Mouse (Mus musculus): ENCODE measurements around the gene Fam49a.
A peak's percentile ranks its signal among the peaks of the same experiment; 100 is the strongest.

Fam49a gene

DNA sequence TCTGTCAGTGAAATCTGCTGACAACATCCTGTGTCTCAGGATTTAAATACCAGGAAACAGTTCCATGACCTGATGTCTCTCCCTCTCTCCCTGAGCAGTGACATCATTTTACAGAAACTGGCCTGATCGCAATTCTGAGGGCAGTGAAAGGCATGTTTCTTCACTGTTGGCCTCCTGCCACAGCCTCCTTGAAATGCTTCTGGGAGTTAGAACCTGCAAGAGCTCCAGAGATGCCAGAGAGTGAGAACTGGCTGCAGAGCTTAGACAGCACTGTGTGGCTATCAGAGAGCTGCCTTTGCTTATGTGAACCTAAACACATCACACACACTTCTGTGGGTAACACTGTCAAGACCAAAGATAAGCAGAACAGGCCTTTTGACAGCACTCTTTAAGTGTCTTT, 94.5 kb downstream of the Fam49a start:
- DNase-seq (ENCODE audit: low spot score in 2 of 2), result peak in 1 of 2 experiments; percentile 28

DNA sequence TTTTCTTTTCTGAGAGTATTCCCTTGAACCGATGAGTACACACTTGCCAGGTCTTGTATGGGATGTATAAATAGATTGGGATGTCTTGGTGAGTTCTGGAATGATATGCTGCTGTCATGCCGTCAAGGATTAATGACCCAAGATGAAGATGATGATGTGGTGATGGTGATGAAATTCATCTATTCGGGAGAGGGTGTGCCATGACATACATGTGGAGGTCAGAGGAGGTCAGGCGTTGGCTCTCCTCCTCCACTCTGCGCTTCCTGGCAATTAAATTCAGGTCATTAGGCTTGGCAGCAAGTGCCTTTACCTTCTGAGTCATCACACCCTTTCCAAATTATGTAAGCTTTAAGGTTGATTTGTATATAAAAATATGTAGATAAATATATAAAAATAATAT, 95.0 kb downstream of the Fam49a start:
- DNase-seq (ENCODE audit: low spot score in 2 of 2), result no peak

DNA sequence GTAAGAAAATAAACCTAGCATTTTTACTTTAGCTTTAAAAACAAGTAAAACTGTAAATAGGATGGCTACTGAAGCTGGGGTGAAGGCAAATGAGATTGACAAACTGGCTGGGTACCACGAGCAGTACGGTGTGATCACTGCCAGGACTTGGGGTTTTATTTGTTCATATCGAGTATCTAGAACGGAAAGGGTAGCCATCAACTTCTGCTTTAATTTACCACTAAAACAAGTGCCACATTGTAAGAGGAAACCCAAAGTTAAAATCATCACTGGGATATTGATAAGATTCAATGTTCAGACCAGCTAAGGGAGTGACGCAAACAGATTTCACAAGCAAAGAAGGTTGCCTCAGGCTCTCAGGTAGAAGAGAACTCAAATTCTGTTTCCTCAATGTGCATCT, 98.0 kb downstream of the Fam49a start:
- DNase-seq (ENCODE audit: low spot score in 2 of 2), result no peak

DNA sequence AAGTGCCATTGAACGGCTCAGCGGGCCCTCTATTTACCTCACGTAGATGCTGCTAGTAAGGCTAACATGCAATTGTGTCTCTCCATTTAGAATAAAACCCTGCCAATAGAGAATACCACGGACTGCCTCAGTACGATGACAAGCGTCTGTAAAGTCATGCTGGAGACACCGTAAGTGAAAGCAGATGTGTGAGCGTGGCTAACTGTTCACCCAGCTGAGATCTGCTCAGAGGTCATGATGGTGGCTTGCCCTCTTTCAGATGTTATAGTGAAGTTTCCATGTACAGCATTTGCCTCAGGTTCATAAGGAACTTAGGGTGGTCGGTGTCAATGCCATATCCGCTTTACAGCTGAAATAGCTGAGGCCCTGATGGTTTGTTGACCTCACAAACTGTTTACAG, 100.4 kb downstream of the Fam49a start:
- DNase-seq (ENCODE audit: low spot score in 2 of 2), result no peak

DNA sequence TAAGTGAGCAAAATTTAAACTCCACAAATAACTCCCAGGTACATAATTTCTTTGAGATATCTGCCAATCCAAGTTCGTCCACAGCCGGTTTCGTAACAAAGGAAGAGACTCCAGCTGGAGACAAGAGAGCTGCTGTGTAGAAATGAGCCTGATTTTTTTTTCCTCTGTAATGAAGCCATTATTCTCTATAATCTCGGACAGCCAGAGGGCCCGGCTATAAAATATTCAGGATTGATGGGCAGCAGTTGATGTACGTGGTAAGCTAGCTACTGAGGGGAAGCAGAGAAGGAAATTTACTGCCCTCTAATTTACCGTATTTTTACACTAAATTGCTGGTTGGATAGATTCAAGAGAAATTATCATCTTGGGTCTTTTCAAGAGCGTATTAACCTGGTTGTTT, 102.3 kb downstream of the Fam49a start:
- DNase-seq (ENCODE audit: low spot score in 2 of 2), result no peak

DNA sequence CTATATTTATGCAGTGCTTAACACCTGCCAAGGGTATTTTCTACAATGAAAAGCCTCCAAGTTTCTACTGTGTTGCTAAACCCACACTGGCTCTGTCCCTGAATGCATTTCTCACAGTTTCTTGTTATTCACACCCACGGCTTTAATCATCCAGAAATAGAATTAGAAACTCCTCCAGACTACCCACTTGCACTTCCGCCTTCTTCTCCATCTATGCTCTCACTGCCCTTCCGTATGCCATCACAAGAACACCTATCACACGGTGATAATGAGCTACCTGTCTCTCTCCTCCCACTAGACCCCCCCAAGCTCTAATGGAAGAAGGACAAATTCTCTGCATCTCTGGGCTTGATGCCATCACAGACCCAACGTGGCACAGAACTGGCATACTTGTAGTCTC, 105.5 kb downstream of the Fam49a start:
- peak; percentile 65 to 69 for DNase-seq (ENCODE audit: low spot score in 2 of 2)

DNA sequence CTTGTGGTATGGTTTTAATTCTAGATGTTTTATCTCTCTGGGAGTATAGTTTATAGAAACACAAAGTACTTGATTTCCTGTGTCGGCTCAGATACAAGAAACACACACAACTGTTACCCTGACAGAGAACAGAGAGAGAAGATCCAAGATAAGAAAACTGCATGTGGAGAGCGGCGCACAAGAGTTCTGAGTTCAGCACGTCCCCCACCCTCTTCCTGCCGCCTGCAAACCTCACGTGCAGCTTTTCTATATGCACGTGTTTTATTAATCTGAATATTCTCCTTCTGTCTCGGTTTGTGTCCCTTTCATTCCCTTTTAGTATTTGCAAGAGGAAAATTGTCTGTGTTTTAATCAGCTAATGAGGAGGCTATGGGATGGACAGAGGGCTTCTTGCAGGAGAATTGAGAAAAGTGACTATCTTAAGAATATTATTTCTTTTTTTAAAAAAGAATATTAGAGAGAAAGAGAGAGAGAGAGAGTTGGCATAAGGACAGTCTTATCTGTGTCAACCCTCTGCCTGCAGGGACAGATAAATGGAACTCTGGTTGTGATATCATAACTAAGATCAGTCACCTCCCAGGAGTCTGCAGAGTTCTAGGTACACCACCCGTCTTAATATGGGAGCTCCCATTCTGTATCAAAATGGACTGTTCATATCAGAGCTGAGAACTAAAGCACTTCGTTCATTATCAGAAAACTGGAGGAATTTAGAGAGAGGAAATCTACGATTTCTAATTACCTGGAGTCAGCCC, 111.3 kb downstream of the Fam49a start:
- no peak for DNase-seq (ENCODE audit: low spot score in 2 of 2)

DNA sequence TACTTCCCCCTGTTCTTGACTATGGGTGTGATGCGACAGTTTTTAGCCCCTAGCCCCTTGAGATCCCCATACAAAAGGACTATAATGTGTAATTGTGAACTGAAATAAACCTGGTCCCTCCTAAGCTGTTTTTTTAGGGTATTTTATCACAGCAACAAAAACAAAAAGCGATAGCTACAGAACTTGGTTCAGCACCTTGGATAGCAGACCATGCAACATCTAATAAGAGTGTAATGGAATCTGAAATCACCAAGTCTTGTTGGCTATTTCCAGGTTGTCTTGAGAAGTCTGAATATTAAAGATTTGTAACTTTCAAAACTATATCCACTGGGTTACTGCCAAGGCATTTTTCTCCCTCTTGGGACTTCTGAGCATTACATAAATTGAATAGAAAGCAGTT, 117.1 kb downstream of the Fam49a start:
- DNase-seq (ENCODE audit: low spot score in 2 of 2), result no peak

DNA sequence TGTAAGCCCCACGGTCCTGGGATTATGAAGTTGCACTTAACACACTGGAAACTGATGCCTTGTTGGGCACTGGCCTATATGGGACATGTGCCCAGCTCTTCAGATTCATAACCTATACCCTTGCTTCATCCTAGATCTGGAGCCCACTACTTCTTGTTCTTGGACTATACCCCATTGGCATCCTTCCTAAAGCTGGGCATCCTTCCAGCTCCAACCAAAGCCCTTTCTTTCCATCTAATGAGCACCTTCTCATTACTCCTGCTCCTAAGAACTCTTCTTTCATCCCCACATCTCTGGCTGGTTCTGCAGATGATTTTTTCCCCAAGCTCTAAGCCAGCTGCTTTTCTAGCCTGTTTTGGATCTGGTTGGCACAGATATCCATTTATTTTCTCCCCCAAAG, 127.3 kb downstream of the Fam49a start:
- no peak for DNase-seq (ENCODE audit: low spot score in 2 of 2)

DNA sequence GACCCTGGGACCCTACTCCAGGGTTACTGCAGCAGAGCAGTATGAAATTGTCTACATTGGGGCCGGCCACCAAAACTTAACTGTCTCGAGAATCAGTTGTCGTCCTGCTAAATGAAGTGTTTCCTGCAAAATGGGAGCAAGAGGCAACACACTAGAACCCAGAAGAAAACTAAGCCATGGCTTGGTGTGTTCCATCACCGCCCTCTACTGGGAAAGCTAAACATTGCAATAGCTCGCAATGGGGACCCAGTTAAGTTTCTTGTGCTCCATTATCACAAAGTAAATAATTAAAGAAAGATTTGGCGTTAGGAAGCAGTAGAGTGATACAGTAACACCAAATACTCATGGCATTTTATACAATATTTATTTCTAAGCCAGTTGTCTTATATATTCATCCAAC, 134.3 kb downstream of the Fam49a start:
- DNase-seq (ENCODE audit: low spot score in 2 of 2), result peak; percentile 13 to 74

DNA sequence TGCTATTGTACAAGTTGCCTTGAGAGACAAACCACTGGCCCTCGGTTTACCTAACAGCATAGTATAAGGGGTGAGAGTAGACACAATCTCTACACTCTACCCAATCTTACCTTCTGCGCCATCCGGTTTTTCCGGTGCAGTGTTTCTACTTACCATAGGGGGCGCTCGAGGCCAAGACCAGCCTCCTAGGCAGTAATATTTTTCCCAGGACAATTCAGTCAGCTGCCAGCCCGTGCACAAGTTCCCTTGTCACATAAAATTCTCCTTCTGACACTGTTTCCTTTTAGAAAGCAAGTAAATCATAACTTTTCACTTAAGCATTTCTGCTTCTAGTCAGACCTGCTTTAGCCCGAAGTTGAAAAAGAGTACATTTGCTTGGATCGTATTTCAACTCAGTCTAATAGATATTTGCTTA, 139.1 kb downstream of the Fam49a start:
- peak in 1 of 2 experiments; percentile 59 for DNase-seq (ENCODE audit: low spot score in 2 of 2)

DNA sequence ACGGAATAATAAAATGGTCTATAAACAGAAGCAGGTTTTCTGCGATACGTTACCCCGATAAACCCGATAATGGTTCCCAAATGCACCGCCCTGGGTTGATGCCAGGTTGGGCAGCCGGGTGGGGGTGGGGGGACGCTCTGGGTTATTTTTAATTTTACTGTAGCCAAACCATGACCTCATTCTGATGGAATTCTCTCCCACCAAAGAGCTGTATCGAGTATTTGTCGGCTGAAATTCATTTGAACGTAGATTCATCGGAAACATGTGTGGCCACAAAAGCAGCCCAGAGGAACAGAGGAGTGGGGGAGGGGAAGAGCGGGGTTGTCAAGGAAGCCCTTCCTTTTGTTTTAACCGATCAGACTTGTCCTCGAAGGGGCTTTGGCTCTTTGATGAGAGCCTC, 139.6 kb downstream of the Fam49a start:
- DNase-seq (ENCODE audit: low spot score in 2 of 2), result no peak

DNA sequence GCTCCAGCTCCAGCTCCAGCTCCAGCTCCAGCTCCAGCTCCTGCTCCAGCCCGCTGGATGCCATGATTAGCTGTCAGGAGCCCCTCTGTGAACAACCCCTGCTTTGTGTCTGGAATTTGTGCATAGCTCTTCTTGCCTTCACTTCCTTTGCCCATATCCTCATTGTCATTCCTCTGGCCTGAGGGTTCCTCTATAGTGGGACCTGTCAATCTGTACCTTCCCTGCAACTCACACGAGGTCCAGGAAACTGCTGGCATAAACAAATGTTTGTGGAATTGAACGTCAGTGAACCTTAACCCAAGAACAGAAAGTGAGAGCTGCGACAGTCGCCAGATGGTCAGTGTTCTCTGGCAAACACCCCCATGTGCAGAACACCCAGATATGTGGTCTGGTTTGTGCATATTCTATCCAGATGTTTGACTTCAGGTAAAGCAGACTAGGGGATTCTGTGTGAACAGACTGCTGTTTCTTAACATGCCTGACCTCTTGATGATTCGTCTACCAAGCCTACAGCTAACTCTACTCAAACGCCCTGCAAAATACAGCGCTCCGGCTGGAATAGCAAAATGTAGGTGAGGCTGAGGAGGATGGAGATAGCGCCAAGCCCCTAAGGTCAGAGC, 143.7 kb downstream of the Fam49a start:
- no peak for DNase-seq (ENCODE audit: low spot score in 2 of 2)

DNA sequence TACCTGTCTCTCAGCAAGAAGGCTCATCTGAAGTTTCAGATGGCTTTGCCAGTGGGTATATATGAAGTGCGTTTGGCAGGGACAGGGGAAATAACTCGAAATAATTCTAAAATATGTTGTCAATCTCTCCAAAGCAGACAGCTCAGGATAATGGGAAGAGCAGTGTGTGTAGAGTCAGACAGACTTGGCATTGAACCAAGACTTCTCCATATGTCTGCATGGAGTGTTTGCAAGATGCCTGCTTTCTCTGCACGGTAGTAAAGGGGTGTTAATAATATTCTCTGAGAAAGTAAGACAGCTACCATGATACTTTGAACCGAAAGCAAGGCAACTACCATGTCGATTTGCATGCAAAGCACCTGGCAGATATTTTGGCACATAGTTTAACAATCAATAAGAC, 147.1 kb downstream of the Fam49a start:
- DNase-seq (ENCODE audit: low spot score in 2 of 2), result no peak

DNA sequence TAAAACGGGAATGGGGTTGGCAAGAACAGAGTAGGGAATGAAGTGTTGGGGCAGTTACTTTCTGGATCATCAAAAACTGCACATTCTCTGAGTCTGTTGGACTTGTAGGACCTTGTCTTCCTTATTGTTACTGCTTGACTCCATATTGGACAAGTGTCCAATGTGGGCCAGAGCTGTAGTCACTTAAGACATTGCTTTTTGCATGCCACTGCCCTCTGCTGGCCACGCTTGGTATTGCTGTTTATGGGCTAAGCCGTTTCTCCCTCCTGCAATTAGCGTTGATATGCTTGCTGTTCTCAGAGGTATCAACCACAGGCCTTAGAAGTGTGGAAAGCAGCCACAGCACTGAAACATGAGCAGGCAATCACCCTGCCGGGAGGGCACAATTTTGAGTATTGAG, 150.7 kb downstream of the Fam49a start:
- peak; percentile 32 to 81 for DNase-seq (ENCODE audit: low spot score in 2 of 2)

DNA sequence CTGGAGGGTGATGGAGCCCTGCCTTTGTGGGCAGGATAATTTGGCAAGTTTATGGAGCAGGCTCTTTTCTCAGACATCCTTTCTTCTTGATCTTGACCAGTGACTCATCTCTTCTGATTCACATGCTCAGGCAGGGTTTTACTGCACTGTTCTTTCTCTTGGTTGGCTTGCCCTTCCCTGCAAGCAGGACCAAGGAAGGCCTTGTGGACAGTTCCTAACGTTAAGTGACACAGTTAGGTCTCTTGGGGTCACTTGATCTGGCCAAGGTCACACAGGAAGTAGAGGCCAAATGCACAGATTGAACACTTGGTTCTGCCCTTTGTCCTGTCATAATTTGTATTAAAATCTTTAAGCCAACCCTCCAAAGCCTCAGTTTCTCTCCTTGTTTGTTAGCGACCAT, 158.5 kb downstream of the Fam49a start:
- no peak for DNase-seq (ENCODE audit: low spot score in 2 of 2)

DNA sequence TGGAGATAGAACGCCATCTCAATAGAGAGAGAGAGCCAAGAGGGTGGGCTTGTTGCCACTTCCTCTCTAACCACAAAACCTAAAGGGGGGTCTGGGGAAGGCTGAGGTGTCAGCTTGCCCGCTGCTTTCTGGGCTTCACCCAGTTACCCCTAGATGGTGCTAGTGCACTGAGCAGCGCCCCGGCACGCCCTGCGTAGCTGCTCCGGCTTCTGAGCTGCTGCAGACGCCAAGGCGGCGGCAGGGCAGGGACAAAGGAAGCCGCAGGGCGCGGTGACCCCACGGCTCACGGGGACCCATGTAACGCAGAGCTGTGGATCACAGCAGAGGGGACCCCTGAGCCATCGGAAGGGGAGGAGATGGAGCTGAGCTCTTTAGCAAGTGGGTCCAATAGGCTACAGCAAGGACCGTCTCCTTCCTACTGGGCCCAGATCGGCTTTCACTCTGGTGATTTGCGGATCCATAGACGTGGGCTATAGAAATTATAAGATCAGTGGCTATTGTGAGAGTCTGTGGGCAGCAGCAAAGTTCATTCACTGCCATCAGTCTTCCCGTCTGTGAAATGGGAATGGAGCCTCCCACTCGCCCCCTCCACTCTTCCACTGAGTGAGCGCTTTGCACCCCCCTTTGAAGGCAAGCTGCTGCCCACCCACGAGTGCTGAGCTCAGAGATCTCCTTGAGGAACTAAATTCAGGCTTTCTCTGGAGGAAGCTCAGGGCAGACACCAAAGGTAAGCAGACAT, 159.1 kb downstream of the Fam49a start:
- peak; percentile 35 to 81 for DNase-seq (ENCODE audit: low spot score in 2 of 2)

DNA sequence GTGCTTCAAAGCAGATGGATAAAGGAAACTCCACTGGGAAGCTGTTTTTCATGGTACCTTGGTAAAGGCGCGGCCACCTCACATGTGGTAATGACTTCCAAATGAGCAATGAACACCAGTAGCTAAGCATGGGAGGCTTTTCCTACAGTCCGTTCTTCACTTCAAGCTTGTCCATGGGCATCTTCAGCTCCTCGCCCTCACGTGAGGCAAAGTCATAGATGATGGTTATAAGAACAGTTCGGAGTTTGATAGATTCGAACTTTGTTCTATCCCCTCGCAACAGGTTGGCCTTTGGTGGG, 159.6 kb downstream of the Fam49a start:
- no peak for DNase-seq (ENCODE audit: low spot score in 2 of 2)

DNA sequence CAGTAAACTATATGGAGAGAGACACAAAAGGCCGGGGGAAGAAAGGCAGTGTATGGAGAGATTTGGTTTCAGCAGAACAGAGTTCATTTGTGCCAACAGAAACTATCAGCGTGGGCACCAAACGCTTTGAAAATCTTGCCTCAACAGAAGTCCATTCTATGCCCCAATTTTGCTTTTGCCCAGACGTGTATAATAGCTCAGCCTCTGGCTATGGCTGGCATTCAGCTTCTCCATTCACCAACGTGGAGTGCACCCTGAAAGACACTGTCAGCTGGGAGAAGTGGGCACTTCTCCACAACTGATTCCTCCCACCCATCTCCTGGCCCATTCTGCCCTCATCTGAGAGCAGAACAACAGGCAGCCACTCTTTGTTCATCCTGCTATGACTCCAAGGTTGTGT, 163.2 kb downstream of the Fam49a start:
- no peak for DNase-seq (ENCODE audit: low spot score in 2 of 2)

DNA sequence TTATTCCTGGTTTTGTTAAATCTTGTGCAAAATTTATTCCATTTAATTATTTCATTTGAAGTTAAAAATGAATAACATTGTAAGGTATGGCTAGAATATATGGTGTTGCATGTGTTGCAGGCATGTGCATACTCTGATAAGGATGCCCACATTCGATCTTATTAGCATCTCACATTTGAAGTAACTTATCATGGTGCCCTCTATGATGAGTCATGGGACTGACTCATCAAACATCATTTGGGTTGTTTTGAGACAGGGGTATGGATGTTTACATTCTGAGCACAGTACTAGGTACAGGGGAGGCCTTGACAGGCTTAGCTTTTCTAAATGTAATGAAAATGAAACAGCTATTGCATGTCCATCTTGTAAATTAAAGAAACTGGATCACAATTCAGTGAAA, 165.3 kb downstream of the Fam49a start:
- DNase-seq (ENCODE audit: low spot score in 2 of 2), result no peak

DNA sequence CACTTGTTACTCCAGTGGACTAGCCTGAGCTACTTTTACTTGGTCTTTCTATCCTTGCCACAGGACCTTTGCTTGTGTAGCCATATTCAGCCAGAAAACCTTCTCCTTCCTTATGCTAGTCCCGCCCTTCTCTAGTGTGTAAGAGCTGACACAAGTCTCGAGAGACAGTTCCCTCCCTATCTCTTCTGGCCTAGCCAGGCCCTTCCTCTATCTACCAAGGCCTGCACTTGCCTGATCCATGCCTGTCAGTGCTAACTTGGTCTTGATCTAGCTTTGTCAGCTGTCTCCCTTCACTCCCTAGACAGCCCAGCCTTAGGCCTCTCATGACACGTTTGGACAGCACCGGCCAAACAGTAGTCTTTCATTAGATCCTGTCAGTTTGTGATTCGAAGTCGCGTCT, 166.9 kb downstream of the Fam49a start:
- DNase-seq (ENCODE audit: low spot score in 2 of 2), result no peak
